Comparison of ENCODE assay signal across 8 mouse cellular contexts in the genomic region with DNA sequence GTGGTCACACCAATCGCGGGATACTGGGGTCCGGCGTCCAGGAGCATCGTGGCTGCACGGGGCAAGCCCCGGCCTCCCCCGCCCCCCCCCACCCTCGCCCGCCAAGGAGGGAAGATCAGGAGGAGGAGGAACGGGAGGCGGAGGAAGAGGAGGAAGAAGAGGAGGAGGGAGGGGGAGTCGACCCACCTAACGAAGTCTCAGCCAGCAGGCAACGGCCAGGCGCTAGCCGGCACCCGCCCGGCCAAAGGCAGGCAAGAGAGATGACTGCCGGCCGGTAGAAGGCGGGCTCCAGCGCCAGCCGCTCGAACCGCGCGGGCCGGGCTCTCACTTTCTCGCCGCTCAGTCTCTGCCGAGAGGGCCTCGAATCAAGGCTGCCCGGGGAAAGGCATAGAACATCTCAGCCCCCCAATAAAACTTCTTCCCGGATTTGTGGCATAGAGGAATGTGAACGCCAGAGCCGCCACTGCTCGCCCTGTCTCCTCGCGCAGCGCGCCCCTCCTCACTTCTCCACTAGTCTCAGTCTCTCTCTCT. TPM values are rescaled to one million over a fixed set of nuclear protein-coding genes. Genes with fewer than 3 reads are reported as not detected.
DNase-seq lines count a peak whose midpoint lies in the region; ATAC-seq and TF ChIP-seq lines count a peak whose summit lies in the region.

No protein-coding gene starts in this region.

- no peaks in the 10 kb centered on the region for H3K9me3 ChIP-seq in kidney, postnatal 0 days (replicated peaks; ENCODE audit: low read length)
- no peaks in the 10 kb centered on the region for H3K9me3 ChIP-seq in hindbrain, embryonic 15.5 days
- H3K9me3 ChIP-seq in midbrain, postnatal 0 days (ENCODE audit: low read length): no peaks in the 10 kb centered on the region

- H3K9ac ChIP-seq in kidney, postnatal 0 days (ENCODE audit: low read depth, low read length): no peak overlapping the region
- H3K9ac ChIP-seq in hindbrain, embryonic 15.5 days: peak overlapping the region; percentile 69
- H3K9ac ChIP-seq in midbrain, postnatal 0 days (replicated peaks; ENCODE audit: low read length, poor library complexity, severe bottlenecking): peak overlapping the region; percentile 64

- no peak for DNase-seq in kidney, postnatal 0 days (ENCODE audit: low spot score)
- DNase-seq in kidney, adult 9 months: no peak
- peak; percentile 79 to 83 for DNase-seq in cerebellum, postnatal 25 days
- DNase-seq in midbrain, postnatal 0 days (ENCODE audit: low spot score): peak; percentile 59
- no peak for DNase-seq in thymus, postnatal 4 days
- DNase-seq in T-cell, adult 2 months (ENCODE audit: low spot score): no peak
- no peak for DNase-seq in frontal cortex, postnatal 36 days (ENCODE audit: low spot score in 2 of 2)

- ATAC-seq in kidney, postnatal 0 days (replicated peaks; ENCODE audit: low FRiP score, low read depth): peak; percentile 55
- ATAC-seq in hindbrain, embryonic 15.5 days (ENCODE audit: low FRiP score, low read depth): peak; percentile 51
- ATAC-seq in midbrain, postnatal 0 days (ENCODE audit: low FRiP score): peak; percentile 32

- peak overlapping the region; percentile 47 for H3K4me2 ChIP-seq in kidney, postnatal 0 days (ENCODE audit: low read length)
- H3K4me2 ChIP-seq in hindbrain, embryonic 15.5 days: peak overlapping the region; percentile 51
- peak overlapping the region; percentile 44 for H3K4me2 ChIP-seq in midbrain, postnatal 0 days (ENCODE audit: low read depth, low read length, poor library complexity, severe bottlenecking)

- H3K4me3 ChIP-seq in kidney, postnatal 0 days (replicated peaks; ENCODE audit: low read depth, low read length): peak overlapping the region; percentile 30
- H3K4me3 ChIP-seq in hindbrain, embryonic 15.5 days: peak overlapping the region; percentile 53
- H3K4me3 ChIP-seq in midbrain, postnatal 0 days (ENCODE audit: low read depth, low read length): peak overlapping the region; percentile 49

- H3K36me3 ChIP-seq in kidney, postnatal 0 days (ENCODE audit: insufficient read depth, low read length): no peaks in the 10 kb centered on the region
- H3K36me3 ChIP-seq in hindbrain, embryonic 15.5 days: no peaks in the 10 kb centered on the region
- H3K36me3 ChIP-seq in midbrain, postnatal 0 days (ENCODE audit: insufficient read depth, low read length): no peaks in the 10 kb centered on the region

- WGBS in kidney, postnatal 0 days: under 1% methylated on average over 38 of the region's 42 CpGs
- under 1% methylated on average over 42 of the region's 42 CpGs for WGBS in hindbrain, embryonic 15.5 days
- WGBS in midbrain, postnatal 0 days: 0% methylated on average over 24 of the region's 42 CpGs

- peaks cover 5% of the 10 kb centered on the region; the same call in 1 of the 2 replicates for H3K4me1 ChIP-seq in kidney, postnatal 0 days (replicated peaks; ENCODE audit: insufficient read depth, low read length)
- H3K4me1 ChIP-seq in hindbrain, embryonic 15.5 days (replicated peaks): 0 out of 2 replicates have a peak, but pooled peaks cover 8% of the 10 kb centered on the region
- H3K4me1 ChIP-seq in midbrain, postnatal 0 days (ENCODE audit: insufficient read depth, low read length): no peaks in the 10 kb centered on the region

- H3K27ac ChIP-seq in kidney, postnatal 0 days: no peak overlapping the region
- H3K27ac ChIP-seq in hindbrain, embryonic 15.5 days (replicated peaks): peak overlapping the region; percentile 96
- H3K27ac ChIP-seq in midbrain, postnatal 0 days (ENCODE audit: low read depth, low read length): peak overlapping the region; percentile 81

- no peak for TF ChIP-seq CTCF in kidney, postnatal 0 days (IDR thresholded peaks at IDR 0.05; ENCODE audit: low read depth)
- no peak; the same call in 1 of the 2 replicates for TF ChIP-seq CTCF in midbrain, postnatal 0 days (IDR thresholded peaks at IDR 0.05)

- H3K27me3 ChIP-seq in kidney, postnatal 0 days (ENCODE audit: insufficient read depth, low read length): peaks cover 82% of the 10 kb centered on the region
- H3K27me3 ChIP-seq in hindbrain, embryonic 15.5 days: peaks cover 24% of the 10 kb centered on the region
- peaks cover 22% of the 10 kb centered on the region for H3K27me3 ChIP-seq in midbrain, postnatal 0 days (ENCODE audit: insufficient read depth, low read length)

RNA-seq across cellular contexts. Expression of a gene that starts 0.6 kb away (rescaled TPM):
- polyA plus RNA-seq in kidney, postnatal 0 days (2015; fragmentation: Nextera tagmentation; extraction: Ambion mirVana): not detected in 2 replicates
- polyA plus RNA-seq in hindbrain, embryonic 15.5 days (2015; fragmentation: Nextera tagmentation; extraction: Ambion mirVana): 13.5 and 14.8 TPM in 2 replicates
- total RNA-seq in midbrain, postnatal 0 days (2014; rRNA removed): 91.8 and 146 TPM in 2 replicates
- polyA plus RNA-seq in midbrain, postnatal 0 days (2015; fragmentation: Nextera tagmentation; extraction: Ambion mirVana): 4.1 and 8.2 TPM in 2 replicates

RNA-seq across cellular contexts. Expression of a gene that starts 2.8 kb away (rescaled TPM):
- not detected in 2 replicates for polyA plus RNA-seq in kidney, postnatal 0 days (2015; fragmentation: Nextera tagmentation; extraction: Ambion mirVana)
- polyA plus RNA-seq in hindbrain, embryonic 15.5 days (2015; fragmentation: Nextera tagmentation; extraction: Ambion mirVana): 52.6 and 61.6 TPM in 2 replicates
- 54.7 and 73.4 TPM in 2 replicates for total RNA-seq in midbrain, postnatal 0 days (2014; rRNA removed)
- 22.2 and 33.5 TPM in 2 replicates for polyA plus RNA-seq in midbrain, postnatal 0 days (2015; fragmentation: Nextera tagmentation; extraction: Ambion mirVana)

Comparison
In these comparisons a context has a peak if more than half of its experiments do, and no peak if none do; other contexts are left out.
1. DNase-seq: peak in cerebellum, postnatal 25 days (2 of 2) and midbrain, postnatal 0 days (single experiment); none in kidney, postnatal 0 days (single experiment), kidney, adult 9 months (single experiment), thymus, postnatal 4 days (single experiment), T-cell, adult 2 months (single experiment) and frontal cortex, postnatal 36 days (0 of 2).
2. RNA of a gene that starts 2.8 kb away (polyA plus RNA-seq): 52.6 to 61.6 TPM in hindbrain, embryonic 15.5 days and 22.2 to 33.5 TPM in midbrain, postnatal 0 days; not detected in kidney, postnatal 0 days; every median in the first group is over 10 times any median in the second.
3. Peak in every context shown above with its lines, with median percentiles within 50 percentile points of each other: ATAC-seq, H3K4me2 ChIP-seq and H3K4me3 ChIP-seq.